Mouse (Mus musculus): ENCODE measurements around the gene Herpud1.

- no peak for TF ChIP-seq EP300 (optimal IDR thresholded peaks at IDR 0.05)
- no peak for TF ChIP-seq CTCF (IDR thresholded peaks at IDR 0.05; ENCODE audit: low read depth)
Observed at GRCm38 (mm10) chr8:94427953-94428352, 41.7 kb downstream of the Herpud1 start.
